ENCODE assay signal across 11 mouse cellular contexts in the genomic region with DNA sequence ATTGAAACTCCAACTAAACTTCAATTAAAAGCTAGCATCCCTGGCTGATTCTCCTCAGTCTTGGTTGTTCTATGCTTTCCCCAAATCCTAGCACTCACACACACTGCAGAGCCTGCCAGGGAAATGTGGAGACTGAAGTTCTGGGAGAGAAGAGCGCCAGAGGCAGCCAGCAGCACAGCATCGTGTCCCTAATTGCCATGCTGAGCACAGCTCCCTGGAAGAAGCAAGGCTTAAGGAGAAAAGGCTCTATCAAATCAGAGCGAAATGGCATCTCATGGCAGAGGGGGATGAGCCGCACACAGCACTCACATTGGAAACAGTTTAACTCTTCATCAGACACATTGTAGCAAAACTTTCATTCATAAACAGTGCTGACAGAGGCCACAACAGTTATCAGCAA.
DNase-seq lines count a peak whose midpoint lies in the region; ATAC-seq and TF ChIP-seq lines count a peak whose summit lies in the region.
"Had no signal": no experiment of that assay in that cellular context is flagged by ENCODE, and none has a peak within 500 bp of the region (broad histone marks: within the 10 kb centered on the region; RNA-seq: fewer than 3 reads in every experiment).

No protein-coding gene starts in this region.

- no peaks in the 10 kb centered on the region for H3K9me3 ChIP-seq in hindbrain, postnatal 0 days (ENCODE audit: low read length)
- H3K9me3 ChIP-seq in intestine, embryonic 15.5 days = no peaks in the 10 kb centered on the region

- H3K4me1 ChIP-seq in hindbrain, postnatal 0 days (ENCODE audit: insufficient read depth, low read length) = peaks cover 12% of the 10 kb centered on the region; the same call in 1 of the 2 replicates
- no peaks in the 10 kb centered on the region for H3K4me1 ChIP-seq in intestine, embryonic 15.5 days (replicated peaks)

- ATAC-seq in cerebellum, adult (ENCODE audit: insufficient number of reproducible peaks, low FRiP score, low TSS enrichment) = peak; percentile 37; the same call in 1 of the 2 replicates
- ATAC-seq in hindbrain, postnatal 0 days = peak; percentile 95
- no peak for ATAC-seq in intestine, embryonic 15.5 days

- H3K27me3 ChIP-seq in hindbrain, postnatal 0 days (ENCODE audit: insufficient read depth, low read length) = no peaks in the 10 kb centered on the region
- H3K27me3 ChIP-seq in intestine, embryonic 15.5 days (replicated peaks) = no peaks in the 10 kb centered on the region

- H3K27ac ChIP-seq in hindbrain, postnatal 0 days = peak overlapping the region; percentile 74; the same call in 1 of the 2 replicates
- no peak overlapping the region for H3K27ac ChIP-seq in intestine, embryonic 15.5 days

- DNase-seq in cerebellum, adult 11 months = no peak
- DNase-seq in left cerebral cortex, postnatal 25 days (ENCODE audit: low spot score in 2 of 2) = peak; percentile 34 to 66
- no peak for DNase-seq in left cerebral cortex, adult 8-10 months (ENCODE audit: low spot score in 2 of 2)
- DNase-seq in hindbrain, postnatal 0 days (ENCODE audit: low spot score) = peak; percentile 81
- peak; percentile 32 for DNase-seq in right cerebral cortex, postnatal 25 days
- DNase-seq in adrenal gland, postnatal 4 days (ENCODE audit: low spot score in 2 of 2) = no peak
- DNase-seq: gastrocnemius, postnatal 25 days; heart, postnatal 10 days; kidney, postnatal 25 days had no signal

- H3K9ac ChIP-seq in hindbrain, postnatal 0 days (replicated peaks; ENCODE audit: low read length) = no peak overlapping the region
- no peak overlapping the region for H3K9ac ChIP-seq in intestine, embryonic 15.5 days

- no peak overlapping the region for H3K4me3 ChIP-seq in hindbrain, postnatal 0 days (ENCODE audit: low read length)
- H3K4me3 ChIP-seq in intestine, embryonic 15.5 days (replicated peaks) = no peak overlapping the region

- no peaks in the 10 kb centered on the region for H3K36me3 ChIP-seq in hindbrain, postnatal 0 days (ENCODE audit: insufficient read depth, low read length)
- H3K36me3 ChIP-seq in intestine, embryonic 15.5 days = no peaks in the 10 kb centered on the region

- intact Hi-C loops in left cerebral cortex, postnatal 25 days (cut with DNase I) = no loop called here

- no peak for TF ChIP-seq CTCF in hindbrain, postnatal 0 days (IDR thresholded peaks at IDR 0.05; ENCODE audit: low read depth)

- 0 out of 2 replicates have a peak overlapping the region, but pooled peaks have one; percentile 0 for H3K4me2 ChIP-seq in hindbrain, postnatal 0 days (ENCODE audit: low read depth, low read length)
- no peak overlapping the region for H3K4me2 ChIP-seq in intestine, embryonic 15.5 days (replicated peaks)

- WGBS in hindbrain, postnatal 0 days = 10% methylated on average over 4 of the region's 4 CpGs
- 49% methylated on average over 4 of the region's 4 CpGs for WGBS in intestine, embryonic 15.5 days

Comparison
In these comparisons a context has a peak if more than half of its experiments do, and no peak if none do; other contexts are left out.
1. DNase-seq: peak in left cerebral cortex, postnatal 25 days (2 of 2), hindbrain, postnatal 0 days (single experiment) and right cerebral cortex, postnatal 25 days (single experiment); none in cerebellum, adult 11 months (single experiment), left cerebral cortex, adult 8-10 months (0 of 2) and adrenal gland, postnatal 4 days (0 of 2).